Mouse (Mus musculus) E14TG2a.4 (cell line): Measurements from ENCODE around the gene Calhm3.
A peak's percentile ranks its signal among the peaks of the same experiment; 100 is the strongest.

Experiments
- H3K27me3 ChIP-seq: 2 replicates; pipeline ENCODE4 v1.6.1; 2014; ENCODE audit warnings: low read length, control low read depth; ENCODE audit not compliant: insufficient read depth
- H3K36me3 ChIP-seq: 2 replicates; pipeline ENCODE4 v1.6.1; 2014; ENCODE audit warnings: low read length, control low read depth; ENCODE audit not compliant: insufficient read depth
- H3K4me1 ChIP-seq: replicated peaks from 2 replicates; pipeline ENCODE4 v1.6.1; 2014; ENCODE audit warnings: low read depth, low read length, control low read depth
- H3K4me3 ChIP-seq: replicated peaks from 2 replicates; pipeline ENCODE4 v1.5.1; 2014; ENCODE audit warnings: mild to moderate bottlenecking, low read length
- H3K9me3 ChIP-seq: 2 replicates; pipeline ENCODE4 v1.6.1; 2014; ENCODE audit warnings: low read length, control low read depth
- CTCF ChIP-seq: conservative IDR thresholded peaks from 2 replicates; pipeline ENCODE4 v1.5.1; 2014; ENCODE audit warnings: low read length
- NANOG ChIP-seq: IDR thresholded peaks from 2 replicates; pipeline ENCODE4 v1.6.1; 2014; ENCODE audit warnings: borderline replicate concordance, low read length, mixed read lengths
- POU5F1 ChIP-seq: IDR thresholded peaks from 2 replicates; pipeline ENCODE4 v1.6.1; 2014; ENCODE audit warnings: low read length, borderline replicate concordance

Gene Calhm3

GRCm38 (mm10) chr19:47137051-47137581 lies 20.4 kb downstream of the Calhm3 start:
- Histone ChIP-seq H3K36me3 (peaks cover 28% of the 10 kb centered on the region), H3K9me3 (no peaks in the 10 kb centered on the region), H3K27me3 (peaks cover 22% of the 10 kb centered on the region), H3K4me3 (peak overlapping the region; percentile 75), H3K4me1 (peaks cover 84% of the 10 kb centered on the region)
- no peak for TF ChIP-seq CTCF
- no peak for TF ChIP-seq NANOG
- TF ChIP-seq POU5F1: no peak

- Histone ChIP-seq H3K4me3 (peak overlapping the region; percentile 75), H3K27me3 (peaks cover 19% of the 10 kb centered on the region), H3K9me3 (no peaks in the 10 kb centered on the region), H3K4me1 (peaks cover 83% of the 10 kb centered on the region), H3K36me3 (peaks cover 38% of the 10 kb centered on the region)
- TF ChIP-seq CTCF: no peak
- no peak for TF ChIP-seq POU5F1
- no peak for TF ChIP-seq NANOG
These were observed 21.4 kb downstream of the Calhm3 start for GRCm38 (mm10) chr19:47136170-47136569.

DNA sequence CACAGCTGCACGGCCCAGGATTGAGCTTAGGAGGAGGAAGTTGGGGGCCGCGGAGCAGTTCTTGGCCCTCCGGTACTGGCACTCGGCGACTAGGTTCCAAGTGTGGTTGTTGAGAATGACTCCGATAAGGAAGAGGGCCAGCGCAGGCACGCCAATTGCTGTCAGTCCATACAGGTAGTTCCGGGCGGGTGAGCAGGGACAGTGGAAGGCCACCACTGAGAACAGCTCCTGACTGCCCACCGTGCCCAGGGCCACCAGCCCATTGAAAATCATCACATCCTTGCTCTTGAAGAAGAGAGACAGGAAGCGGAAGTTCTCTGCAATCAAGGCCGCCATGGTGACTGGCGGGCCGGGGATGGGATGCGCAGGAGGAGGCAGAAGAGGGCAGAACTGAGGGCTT lies 22.0 kb downstream of the Calhm3 start:
- H3K4me3 ChIP-seq: peak overlapping the region; percentile 75
- peaks cover 80% of the 10 kb centered on the region for H3K4me1 ChIP-seq
- TF ChIP-seq NANOG (no peak), POU5F1 (no peak), CTCF (no peak)
- H3K36me3 ChIP-seq: peaks cover 44% of the 10 kb centered on the region
- peaks cover 13% of the 10 kb centered on the region for H3K27me3 ChIP-seq
- H3K9me3 ChIP-seq: no peaks in the 10 kb centered on the region

DNA sequence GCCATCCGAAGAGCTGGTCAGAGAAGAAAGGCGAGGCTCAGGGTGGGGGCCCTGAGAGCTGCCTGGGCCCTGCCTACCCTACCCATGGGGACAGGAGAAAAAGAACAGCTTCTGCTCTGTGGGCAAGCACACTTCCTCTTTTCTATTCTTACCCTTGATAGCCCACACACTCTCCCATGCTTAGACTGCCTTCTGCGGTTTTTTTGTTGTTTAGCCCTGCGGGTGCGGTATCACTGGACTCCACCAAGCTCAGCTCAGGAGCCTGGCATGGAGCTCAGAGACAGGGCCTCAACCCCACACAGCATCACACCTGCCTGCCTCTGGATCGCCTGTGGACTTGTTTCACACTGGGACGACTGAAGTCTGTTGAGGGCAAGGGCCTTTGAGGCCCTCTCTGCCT lies 24.4 kb downstream of the Calhm3 start:
- H3K36me3 ChIP-seq: peaks cover 68% of the 10 kb centered on the region
- peaks cover 6% of the 10 kb centered on the region for H3K27me3 ChIP-seq
- peaks cover 80% of the 10 kb centered on the region for H3K4me1 ChIP-seq
- no peak for TF ChIP-seq POU5F1
- no peak for TF ChIP-seq NANOG
- TF ChIP-seq CTCF: no peak
- peak overlapping the region; percentile 13; the same call in 1 of the 2 replicates for H3K4me3 ChIP-seq
- no peaks in the 10 kb centered on the region for H3K9me3 ChIP-seq

GRCm38 (mm10) chr19:47130551-47131125 lies 26.9 kb downstream of the Calhm3 start:
- Histone ChIP-seq H3K4me1 (peaks cover 77% of the 10 kb centered on the region), H3K36me3 (peaks cover 92% of the 10 kb centered on the region), H3K27me3 (0 out of 2 replicates have a peak, but pooled peaks cover 5% of the 10 kb centered on the region), H3K4me3 (peak overlapping the region; percentile 63), H3K9me3 (no peaks in the 10 kb centered on the region)
- TF ChIP-seq CTCF: no peak
- TF ChIP-seq POU5F1: no peak
- TF ChIP-seq NANOG: no peak

DNA sequence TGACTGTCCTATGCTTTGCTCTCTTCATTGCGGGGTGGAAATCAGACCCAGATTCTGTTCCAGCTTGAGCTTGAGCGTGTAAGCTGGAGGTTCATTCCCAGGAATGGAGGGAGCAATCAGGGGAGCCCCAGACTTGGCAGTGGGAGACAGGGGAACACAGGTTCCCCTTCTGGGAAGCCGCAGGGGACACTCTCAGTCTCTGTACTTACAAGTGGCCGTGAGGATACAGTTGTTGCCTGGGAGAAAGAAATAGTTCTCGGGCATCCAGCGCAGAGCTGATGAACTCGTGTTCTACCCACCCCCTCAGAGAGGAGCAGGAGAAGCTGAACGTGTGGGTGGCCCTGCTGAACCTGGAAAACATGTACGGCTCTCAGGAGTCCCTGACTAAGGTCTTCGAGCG lies 28.7 kb downstream of the Calhm3 start:
- Histone ChIP-seq H3K4me3 (no peak overlapping the region), H3K4me1 (peaks cover 75% of the 10 kb centered on the region), H3K27me3 (no peaks in the 10 kb centered on the region), H3K9me3 (no peaks in the 10 kb centered on the region), H3K36me3 (peaks cover 99% of the 10 kb centered on the region)
- TF ChIP-seq NANOG (no peak), CTCF (no peak)

GRCm38 (mm10) chr19:47128164-47128563 lies 29.4 kb downstream of the Calhm3 start:
- no peak overlapping the region for H3K4me3 ChIP-seq
- peaks cover 99% of the 10 kb centered on the region for H3K36me3 ChIP-seq
- no peaks in the 10 kb centered on the region for H3K9me3 ChIP-seq
- peaks cover 69% of the 10 kb centered on the region for H3K4me1 ChIP-seq
- TF ChIP-seq NANOG (no peak), POU5F1 (no peak), CTCF (no peak)
- H3K27me3 ChIP-seq: no peaks in the 10 kb centered on the region

GRCm38 (mm10) chr19:47122802-47123201 lies 34.8 kb downstream of the Calhm3 start:
- TF ChIP-seq CTCF (peak; percentile 93), NANOG (no peak), POU5F1 (no peak)

DNA sequence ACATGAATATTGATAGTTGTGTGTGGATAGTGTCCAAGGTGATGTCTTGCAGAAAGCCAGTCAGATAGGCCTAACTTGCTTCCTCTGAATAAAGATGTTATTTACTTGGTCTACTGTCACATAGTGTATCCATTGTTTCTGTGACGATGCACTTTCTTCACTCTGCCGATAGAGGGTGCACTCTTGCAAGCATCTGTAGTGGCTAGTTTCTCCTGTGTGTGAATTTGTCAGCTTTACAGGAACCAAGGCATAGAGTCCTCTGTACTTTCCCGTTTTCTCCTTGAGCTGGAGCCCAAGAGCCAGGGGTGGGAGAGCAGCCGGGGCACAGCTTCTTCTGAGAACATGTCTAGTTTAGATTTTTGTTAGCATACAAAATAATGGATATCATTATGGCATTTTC lies 36.5 kb downstream of the Calhm3 start:
- Histone ChIP-seq H3K36me3 (peaks cover 97% of the 10 kb centered on the region), H3K4me1 (peaks cover 13% of the 10 kb centered on the region), H3K9me3 (peaks cover 12% of the 10 kb centered on the region), H3K4me3 (no peak overlapping the region), H3K27me3 (no peaks in the 10 kb centered on the region)
- peak; percentile 69 for TF ChIP-seq CTCF
- no peak for TF ChIP-seq POU5F1

More at GRCm38 (mm10) chr19:47122802-47123201, 34.8 kb downstream of the Calhm3 start:
- Histone ChIP-seq H3K4me1 (peaks cover 29% of the 10 kb centered on the region), H3K4me3 (no peak overlapping the region), H3K9me3 (peaks cover 12% of the 10 kb centered on the region), H3K27me3 (no peaks in the 10 kb centered on the region), H3K36me3 (peaks cover 97% of the 10 kb centered on the region)
